Mouse (Mus musculus): ENCODE measurements around the gene Zfp746.

DNA sequence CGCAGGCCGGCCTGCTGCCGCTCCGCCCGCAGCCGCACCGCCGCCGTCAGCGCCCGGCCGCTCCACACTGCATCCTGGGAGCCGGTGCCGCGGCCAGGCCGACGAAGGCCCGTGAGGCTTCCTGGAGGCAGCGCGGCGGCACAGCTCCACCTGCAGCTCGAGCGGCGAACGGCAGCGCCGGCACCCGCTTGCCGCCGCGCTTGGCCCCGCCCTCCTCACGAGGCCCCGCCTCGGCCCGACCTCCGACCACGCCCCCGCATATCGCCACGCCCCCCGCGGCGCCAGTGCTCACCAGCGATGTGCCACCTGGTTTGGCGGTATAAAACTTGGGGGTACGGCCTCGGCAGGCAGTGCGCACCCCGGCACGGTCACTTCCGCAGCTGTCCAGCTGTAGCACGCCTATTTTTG is at the start of gene Zfp746:
- TF ChIP-seq HCFC1 (IDR thresholded peaks at IDR 0.05; ENCODE audit: borderline replicate concordance, insufficient read depth, low read length) (no peak), MAFK (IDR thresholded peaks at IDR 0.05; ENCODE audit: insufficient read depth, low read depth, low read length) (no peak), CHD2 (IDR thresholded peaks at IDR 0.05; ENCODE audit: low read depth, low read length) (no peak)

All from ES-E14 (cell line).